Mouse (Mus musculus) lung, embryonic 14.5 days (tissue): ENCODE measurements around the gene Exd1. TPM values are rescaled to one million over a fixed set of nuclear protein-coding genes. Genes with fewer than 3 reads are reported as not detected.

Source experiments
- ATAC-seq: fragments of 200-750 bp; cut with Nextera tagmentation; 2 replicates; pipeline ENCODE4 v1.8.0; 2017; ENCODE audit warnings: mild to moderate bottlenecking, moderate TSS enrichment, moderate library complexity; ENCODE audit not compliant: insufficient read depth
- DNase-seq: peaks from one replicate; pipeline ENCODE4 v3.0.0-alpha.2; 2015
- H3K27ac ChIP-seq: fragments of 300-500 bp; sonication (generic); 2 replicates; pipeline ENCODE4 v1.5.1; 2014; ENCODE audit warnings: low read depth, mild to moderate bottlenecking, moderate library complexity
- H3K27me3 ChIP-seq: fragments of 300-500 bp; sonication (generic); 2 replicates; pipeline ENCODE4 v1.6.1; 2014; ENCODE audit warnings: low read length, control low read depth; ENCODE audit not compliant: insufficient read depth
- H3K36me3 ChIP-seq: fragments of 300-500 bp; sonication (generic); 2 replicates; pipeline ENCODE4 v1.6.1; 2014; ENCODE audit warnings: control low read depth; ENCODE audit not compliant: insufficient read depth
- H3K4me1 ChIP-seq: fragments of 300-500 bp; sonication (generic); 2 replicates; pipeline ENCODE4 v1.6.1; 2014; ENCODE audit warnings: antibody characterized with exemption, control low read depth; ENCODE audit not compliant: insufficient read depth
- H3K4me2 ChIP-seq: fragments of 300-500 bp; sonication (generic); 2 replicates; pipeline ENCODE4 v1.6.1; 2014; ENCODE audit warnings: mild to moderate bottlenecking
- H3K4me3 ChIP-seq: fragments of 300-500 bp; sonication (generic); 2 replicates; pipeline ENCODE4 v1.5.1; 2014; ENCODE audit warnings: low read depth, low read length
- H3K9ac ChIP-seq: fragments of 300-500 bp; sonication (generic); 2 replicates; pipeline ENCODE4 v1.6.1; 2014
- H3K9me3 ChIP-seq: fragments of 300-500 bp; sonication (generic); 2 replicates; pipeline ENCODE4 v1.6.1; 2016; ENCODE audit warnings: low read depth, low read length, control low read depth
- CTCF ChIP-seq: IDR thresholded peaks from 2 replicates; pipeline ENCODE4 v1.5.1; 2016; ENCODE audit warnings: antibody characterized with exemption, low read depth
- WGBS: fragments of 180-500 bp; shearing (Covaris S2); extraction: QIAGEN DNeasy Blood & Tissue Kit; methylation state at CpG from one replicate; pipeline ENCODE4 v1.1.7; 2014; 5-methylcytosine and 5-hydroxymethylcytosine counted together
- polyA plus RNA-seq: library from polyadenylated mRNA; unstranded; fragments of >200 nt; fragmentation: Nextera tagmentation; extraction: Ambion mirVana; gene quantifications from 2 replicates; pipeline ENCODE4 v1.2.1, GENCODE M21; 2014

Gene Exd1
- 0.17 and 0.51 TPM in 2 replicates for polyA plus RNA-seq

DNA sequence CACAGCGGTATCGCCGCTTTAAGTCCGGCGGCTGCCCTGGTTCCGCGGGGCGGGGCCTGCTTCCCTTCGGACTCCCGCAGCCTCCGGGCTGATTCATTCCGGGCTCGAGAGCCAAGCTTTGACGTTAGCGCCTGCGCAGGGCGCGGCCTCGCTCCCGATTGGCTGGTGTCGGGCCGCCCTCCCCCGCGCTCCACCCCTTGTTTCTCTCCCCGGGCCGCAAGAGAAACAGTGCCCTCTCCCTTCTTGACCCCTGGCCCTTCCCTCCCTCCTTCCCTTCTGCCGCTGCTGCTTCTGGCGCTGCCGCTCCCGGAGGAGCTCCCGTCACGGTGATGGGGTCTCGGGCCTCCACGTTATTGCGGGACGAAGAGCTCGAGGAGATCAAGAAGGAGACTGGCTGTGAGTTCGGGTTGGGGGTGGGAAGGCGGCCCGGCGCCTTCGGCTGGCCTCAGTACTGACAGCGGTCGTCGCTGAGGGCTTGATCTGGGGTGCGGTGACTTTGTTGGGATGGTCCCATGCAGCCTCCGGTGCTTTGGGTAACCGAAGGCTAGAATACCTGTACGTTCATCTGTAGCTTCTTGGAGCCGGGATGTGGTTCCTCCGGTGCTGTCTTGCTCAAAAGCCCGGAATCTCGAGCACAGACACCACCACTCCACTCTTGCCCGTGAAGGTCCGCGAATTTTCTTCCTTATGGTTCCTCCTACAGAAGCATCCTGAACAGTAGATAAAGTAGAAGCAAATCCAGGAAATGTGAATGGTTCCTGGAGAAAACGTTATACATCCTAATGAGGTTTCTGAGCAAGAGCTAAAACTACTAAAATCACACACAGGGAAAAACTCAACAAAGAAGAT lies at the start of gene Exd1, which contains the start of gene Chp1:
Exd1 (minus strand) TSS at position 106 of the 849 bp plus-strand sequence.
Chp1 (plus strand) TSS at position 176 of the 849 bp plus-strand sequence.
- H3K36me3 ChIP-seq: no peaks in the 10 kb centered on the region
- H3K27me3 ChIP-seq: no peaks in the 10 kb centered on the region
- H3K9ac ChIP-seq: peak within 1 kb of the TSS; percentile 75
- peak within 1 kb of the TSS; percentile 76 for H3K4me2 ChIP-seq
- TF ChIP-seq CTCF: no peak
- peaks cover 7% of the 10 kb centered on the region; the same call in 1 of the 2 replicates for H3K4me1 ChIP-seq
- peak; percentile 100 for DNase-seq
- H3K9me3 ChIP-seq: no peaks in the 10 kb centered on the region
- ATAC-seq: peak; percentile 98
- peak within 1 kb of the TSS; percentile 80 for H3K27ac ChIP-seq
- H3K4me3 ChIP-seq: peak within 1 kb of the TSS; percentile 70
- under 1% methylated on average over 56 of the region's 57 CpGs for WGBS

GRCm38 (mm10) chr2:119596781-119597330 lies 49.4 kb upstream of the Exd1 start:
- H3K4me2 ChIP-seq: no peak overlapping the region
- no peak for DNase-seq
- no peak overlapping the region for H3K9ac ChIP-seq
- no peak for TF ChIP-seq CTCF
- H3K4me3 ChIP-seq: no peak overlapping the region
- no peak overlapping the region for H3K27ac ChIP-seq
- H3K36me3 ChIP-seq: peaks cover 58% of the 10 kb centered on the region
- ATAC-seq: no peak
- 84% methylated on average over 8 of the region's 8 CpGs for WGBS
- no peaks in the 10 kb centered on the region for H3K9me3 ChIP-seq
- no peaks in the 10 kb centered on the region for H3K4me1 ChIP-seq
- no peaks in the 10 kb centered on the region for H3K27me3 ChIP-seq

DNA sequence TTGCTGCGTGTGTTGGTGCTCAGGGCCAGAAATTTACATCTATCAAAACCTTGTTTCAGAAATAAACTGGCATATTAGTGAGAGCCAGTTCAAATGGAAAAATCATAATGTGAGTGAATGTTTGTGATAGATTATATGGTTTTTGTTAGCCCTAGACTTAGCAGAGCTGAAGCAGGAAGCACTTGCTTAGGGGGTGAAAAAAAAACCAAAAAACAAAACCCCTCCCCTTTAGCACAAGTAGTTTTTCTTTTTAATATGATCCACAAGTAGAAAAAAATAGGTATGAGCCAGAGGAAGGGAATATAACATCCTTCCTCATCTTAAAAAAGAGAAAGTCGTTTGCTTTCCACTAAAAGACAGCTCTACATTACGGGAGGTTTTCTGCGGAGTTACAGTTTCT lies 47.9 kb upstream of the Exd1 start:
- no peak for DNase-seq
- Histone ChIP-seq H3K27ac (no peak overlapping the region), H3K27me3 (no peaks in the 10 kb centered on the region), H3K9ac (peak overlapping the region; percentile 95), H3K4me3 (peak overlapping the region; percentile 98), H3K36me3 (peaks cover 43% of the 10 kb centered on the region), H3K4me1 (no peaks in the 10 kb centered on the region), H3K9me3 (no peaks in the 10 kb centered on the region), H3K4me2 (peak overlapping the region; percentile 76)
- TF ChIP-seq CTCF: no peak
- no peak for ATAC-seq
- 24% methylated on average over 4 of the region's 4 CpGs for WGBS

DNA sequence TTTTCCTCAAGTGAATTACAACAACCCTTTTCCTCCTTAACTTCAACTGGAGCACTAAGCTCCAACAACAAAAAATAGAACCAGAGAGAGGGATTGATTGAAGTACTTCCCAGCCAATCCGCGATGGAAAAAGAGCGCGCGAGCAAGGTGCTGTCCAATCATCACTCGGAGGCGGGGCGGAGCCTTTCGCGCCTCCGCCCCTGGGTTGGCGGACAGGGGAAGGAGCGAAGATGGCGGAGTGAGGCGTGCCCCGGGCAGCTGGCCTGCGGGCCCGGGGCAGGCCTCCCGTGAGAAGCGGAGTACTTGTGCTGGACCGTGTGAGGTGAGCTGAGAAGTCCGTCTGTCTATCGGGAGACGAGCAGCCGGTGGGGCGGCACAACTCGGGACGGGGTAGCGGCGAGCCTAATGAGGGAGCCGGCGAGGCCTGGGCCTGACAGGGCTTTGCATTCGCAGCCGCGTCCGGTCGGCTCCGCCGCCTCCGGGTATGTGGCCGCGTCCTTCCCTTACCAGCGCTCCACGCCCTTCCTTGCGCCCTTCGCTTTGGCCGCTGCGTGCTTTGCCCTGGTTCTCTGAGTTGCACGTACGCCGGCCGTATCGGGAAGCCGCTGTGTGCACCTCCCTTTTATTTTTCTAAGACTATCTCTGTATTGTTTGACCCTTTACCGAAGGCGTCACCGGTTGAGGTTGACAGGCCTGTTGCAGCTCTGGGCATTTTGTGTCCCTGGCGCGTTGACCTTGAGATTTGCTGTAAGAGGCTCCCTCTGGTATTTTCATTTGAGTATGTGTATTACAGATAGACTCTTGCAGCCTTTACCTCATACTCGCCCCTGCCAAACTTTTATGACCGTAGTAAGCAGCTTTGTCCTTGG lies 46.9 kb upstream of the Exd1 start:
- H3K4me1 ChIP-seq: no peaks in the 10 kb centered on the region
- DNase-seq: peak; percentile 100
- peak overlapping the region; percentile 95 for H3K9ac ChIP-seq
- H3K27ac ChIP-seq: peak overlapping the region; percentile 93
- H3K36me3 ChIP-seq: peaks cover 33% of the 10 kb centered on the region
- H3K4me2 ChIP-seq: peak overlapping the region; percentile 76
- peak overlapping the region; percentile 98 for H3K4me3 ChIP-seq
- under 1% methylated on average over 61 of the region's 61 CpGs for WGBS
- H3K9me3 ChIP-seq: no peaks in the 10 kb centered on the region
- H3K27me3 ChIP-seq: no peaks in the 10 kb centered on the region
- peak; percentile 99 for ATAC-seq
- TF ChIP-seq CTCF: no peak

DNA sequence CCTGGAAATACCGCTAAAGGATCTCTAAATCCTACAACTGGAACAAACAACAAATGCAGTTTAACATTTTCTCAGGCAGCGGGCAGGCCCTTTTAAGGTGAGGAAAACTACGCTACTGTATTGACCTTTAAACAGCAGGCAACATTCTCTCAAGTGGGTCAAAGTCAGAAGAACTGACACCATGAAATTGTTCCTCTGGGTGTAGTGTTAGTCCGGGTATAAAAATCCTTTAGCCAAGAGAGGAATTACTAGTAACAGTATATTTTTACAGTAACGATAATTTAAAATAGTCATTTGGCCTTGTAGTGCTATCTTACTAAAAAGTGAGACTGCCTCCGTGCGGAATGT lies 46.3 kb upstream of the Exd1 start:
- WGBS: 7% methylated on average over 7 of the region's 7 CpGs
- ATAC-seq: peak; percentile 14; the same call in 1 of the 2 replicates
- TF ChIP-seq CTCF: no peak
- peaks cover 27% of the 10 kb centered on the region for H3K36me3 ChIP-seq
- H3K4me2 ChIP-seq: peak overlapping the region; percentile 59
- peak overlapping the region; percentile 98 for H3K4me3 ChIP-seq
- H3K4me1 ChIP-seq: no peaks in the 10 kb centered on the region
- peak overlapping the region; percentile 95 for H3K9ac ChIP-seq
- H3K27me3 ChIP-seq: no peaks in the 10 kb centered on the region
- H3K9me3 ChIP-seq: no peaks in the 10 kb centered on the region
- DNase-seq: no peak
- peak overlapping the region; percentile 73 for H3K27ac ChIP-seq

DNA sequence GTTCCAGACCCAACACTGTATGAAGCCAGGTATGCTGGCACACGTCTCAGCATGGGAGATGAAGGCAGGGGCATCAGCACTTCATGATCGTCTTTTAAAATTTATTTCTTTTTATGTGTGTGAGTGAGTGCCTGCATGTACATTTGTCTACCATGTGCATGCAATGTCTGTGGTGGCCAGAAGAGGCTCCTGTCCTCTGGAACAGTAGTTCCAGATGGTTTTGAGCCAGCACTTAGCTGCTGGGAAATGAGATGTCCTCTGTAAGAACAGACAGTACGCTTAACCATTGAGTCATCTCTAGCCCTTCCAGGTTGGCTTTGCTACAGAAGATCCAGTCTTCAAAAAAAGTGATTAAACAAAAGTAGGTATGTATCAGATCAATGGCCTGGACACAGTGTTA lies 43.8 kb upstream of the Exd1 start:
- peak; percentile 21 for TF ChIP-seq CTCF

More for the DNA sequence above, 43.8 kb upstream of the Exd1 start:
- no peak overlapping the region for H3K4me2 ChIP-seq
- no peak for DNase-seq
- H3K4me1 ChIP-seq: no peaks in the 10 kb centered on the region
- no peaks in the 10 kb centered on the region for H3K9me3 ChIP-seq
- peaks cover 4% of the 10 kb centered on the region; the same call in 1 of the 2 replicates for H3K36me3 ChIP-seq
- no peak for ATAC-seq
- no peak overlapping the region for H3K9ac ChIP-seq
- H3K27ac ChIP-seq: no peak overlapping the region
- no peak overlapping the region for H3K4me3 ChIP-seq
- WGBS: 88% methylated on average over 3 of the region's 3 CpGs
- H3K27me3 ChIP-seq: no peaks in the 10 kb centered on the region
